Mouse (Mus musculus): ENCODE measurements around the gene Cd2bp2.
A peak's percentile ranks its signal among the peaks of the same experiment; 100 is the strongest.

The Cd2bp2 gene

GRCm38 (mm10) chr7:127195544-127196295 is at the start of gene Cd2bp2:
TSS of gene Cd2bp2 (minus strand) at chr7:127196050.
- peak; percentile 90 for DNase-seq (ENCODE audit: extremely low read depth, insufficient read length, low spot score)

DNA sequence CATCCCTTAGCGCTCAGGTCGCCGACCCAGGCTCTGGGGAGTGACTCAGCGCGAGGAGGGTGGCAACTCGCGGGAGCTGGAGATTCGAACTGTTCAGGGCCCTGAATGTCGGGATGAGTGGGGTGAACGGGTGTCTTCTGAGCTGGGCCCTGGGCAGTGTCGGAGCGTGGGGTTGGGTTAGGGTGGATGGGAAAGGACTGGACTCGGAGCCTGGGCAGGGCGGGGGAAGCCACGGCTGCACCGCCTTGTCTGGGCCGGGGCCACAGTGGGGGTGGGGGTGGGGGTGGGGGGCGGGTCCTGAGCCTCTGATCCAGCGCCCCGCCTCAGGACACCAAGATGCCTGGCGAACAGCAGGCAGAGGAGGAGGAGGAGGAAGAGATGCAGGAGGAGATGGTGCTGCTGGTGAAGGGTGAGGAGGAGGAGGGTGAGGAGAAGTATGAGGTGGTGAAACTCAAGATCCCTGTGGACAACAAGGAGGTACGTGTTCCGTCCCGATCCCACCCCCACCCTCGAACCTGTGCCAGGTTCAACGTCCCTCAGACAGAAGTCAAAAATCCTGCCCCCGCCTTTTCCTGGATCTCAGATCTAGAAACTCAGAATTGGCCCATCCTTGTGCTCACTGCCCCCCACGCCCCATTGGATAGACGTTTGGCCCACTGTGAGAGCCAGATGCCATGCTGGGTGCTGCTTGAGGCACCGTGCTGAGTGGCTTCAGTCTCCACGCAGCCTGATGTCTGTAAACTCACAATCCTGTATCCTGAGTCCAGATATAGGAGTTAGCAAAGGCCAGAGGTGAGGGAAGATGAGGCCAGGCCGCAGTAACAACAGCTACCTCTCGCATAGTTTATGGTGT is 49.0 kb upstream of the Cd2bp2 start:
- DNase-seq (ENCODE audit: extremely low read depth, insufficient read length, low spot score), result no peak

DNA sequence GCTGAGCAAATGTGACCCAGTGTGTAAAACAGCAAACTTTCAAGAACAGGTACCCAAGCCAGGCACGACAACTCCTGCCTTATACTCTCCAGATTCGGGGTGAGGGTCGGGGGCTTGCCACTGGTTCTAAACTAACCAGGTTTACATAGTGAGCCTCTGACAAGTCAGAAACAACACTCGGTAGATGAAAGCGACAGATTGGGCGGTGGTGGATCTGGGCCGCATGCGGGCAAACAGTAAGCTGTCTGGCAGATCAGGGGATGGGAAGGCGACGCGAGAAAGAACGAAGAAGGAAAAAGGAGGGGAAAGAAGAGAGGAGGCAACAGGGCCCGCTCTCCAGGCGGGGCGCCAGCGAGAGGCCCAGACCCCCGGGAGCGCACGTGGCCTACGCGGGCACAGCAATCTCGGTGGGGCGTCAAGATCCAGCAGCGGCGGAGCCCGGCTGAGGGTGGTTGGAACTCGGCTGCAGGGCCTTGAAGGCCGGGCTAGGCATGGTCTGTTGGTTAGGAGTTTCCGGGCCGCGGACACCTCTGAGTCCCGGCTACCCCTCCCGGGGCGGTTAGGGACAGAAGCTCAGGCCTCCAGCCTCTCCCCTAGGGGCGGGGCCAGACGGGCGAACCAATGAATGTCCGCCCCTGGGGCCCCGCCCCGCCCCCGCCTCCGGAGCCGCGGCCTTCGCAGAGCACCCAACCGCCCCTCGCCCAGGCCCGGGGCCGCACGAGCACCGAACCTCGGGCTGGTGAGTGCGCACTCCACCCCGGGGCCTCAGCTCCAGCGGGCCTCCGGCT is 48.2 kb upstream of the Cd2bp2 start, which contains the start of gene Zfp771:
Zfp771 (plus strand) TSS at position 405 of the 788 bp plus-strand sequence.
- peak; percentile 95 for DNase-seq (ENCODE audit: extremely low read depth, insufficient read length, low spot score)

GRCm38 (mm10) chr7:127243361-127243867 is 47.6 kb upstream of the Cd2bp2 start:
- DNase-seq (ENCODE audit: extremely low read depth, insufficient read length, low spot score), result peak; percentile 57

- no peak for DNase-seq (ENCODE audit: extremely low read depth, insufficient read length, low spot score)
Observed at GRCm38 (mm10) chr7:127234777-127235176, 38.9 kb upstream of the Cd2bp2 start.

- DNase-seq (ENCODE audit: extremely low read depth, insufficient read length, low spot score), result no peak
Observed at GRCm38 (mm10) chr7:127233765-127234164, 37.9 kb upstream of the Cd2bp2 start.

GRCm38 (mm10) chr7:127233368-127233749 is 37.5 kb upstream of the Cd2bp2 start:
- DNase-seq (ENCODE audit: extremely low read depth, insufficient read length, low spot score), result no peak

DNA sequence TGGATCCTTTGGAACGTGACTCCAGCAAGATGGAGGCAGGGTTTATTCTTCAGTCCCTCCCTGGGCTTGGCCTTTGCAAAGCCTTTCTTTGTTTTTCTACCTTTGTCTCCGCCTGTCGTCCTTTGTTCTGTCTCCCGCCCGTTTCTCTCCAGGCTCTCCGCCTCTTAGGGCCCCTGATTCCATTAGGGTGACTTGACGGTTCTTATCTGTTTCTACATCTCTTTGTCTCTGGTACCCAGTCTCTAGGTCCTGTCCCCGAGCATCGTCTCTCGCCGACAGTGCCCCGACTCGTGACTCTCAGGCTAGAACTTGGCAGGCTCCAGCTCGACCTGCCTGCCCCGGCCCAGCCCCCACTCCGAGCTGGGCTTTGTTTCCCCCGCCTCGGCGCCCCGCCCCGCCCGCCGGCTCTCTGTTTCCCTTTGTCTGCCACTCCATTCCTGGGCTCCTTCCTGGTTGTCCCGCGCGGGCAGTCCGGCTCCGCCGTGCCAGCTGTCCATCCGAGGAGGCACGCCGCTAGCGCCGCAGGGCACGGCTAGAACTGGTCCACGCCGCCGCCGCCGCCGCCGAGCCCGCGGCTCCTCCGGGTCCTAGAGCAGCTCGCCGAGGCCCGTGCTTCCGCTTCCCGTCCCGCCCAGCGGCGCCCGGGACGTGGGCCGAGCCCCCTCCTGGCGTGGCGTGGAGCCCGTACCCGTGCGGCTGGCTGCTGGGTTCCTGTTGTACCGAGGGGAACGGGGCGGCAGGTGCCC is 36.9 kb upstream of the Cd2bp2 start, which contains the start of the genes Zfp553 and Sept1:
Zfp553 (plus strand) TSS at position 440 of the 746 bp plus-strand sequence.
Sept1 (minus strand) TSS at position 509 of the 746 bp plus-strand sequence.
- DNase-seq (ENCODE audit: extremely low read depth, insufficient read length, low spot score), result peak; percentile 88

- DNase-seq (ENCODE audit: extremely low read depth, insufficient read length, low spot score), result peak; percentile 28
Observed at GRCm38 (mm10) chr7:127231826-127232621, 36.2 kb upstream of the Cd2bp2 start.

DNA sequence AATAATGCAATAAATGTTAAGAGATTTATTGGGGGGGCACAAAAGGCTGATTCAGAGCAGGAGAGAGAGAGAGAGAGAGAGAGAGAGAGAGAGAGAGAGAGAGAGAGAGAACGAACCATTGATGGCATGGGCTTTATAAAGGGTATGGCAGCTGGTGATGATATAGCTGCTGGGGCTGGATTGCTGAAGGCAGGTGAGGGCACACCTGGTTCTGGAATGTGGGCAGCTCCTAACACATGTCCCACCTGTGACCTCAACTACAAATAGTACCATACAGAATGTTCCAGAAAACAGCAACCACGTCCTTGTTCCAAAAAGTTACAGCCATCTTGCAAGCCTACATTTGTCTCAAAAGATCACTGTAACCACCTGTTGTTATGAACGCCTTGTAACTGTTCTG is 35.5 kb upstream of the Cd2bp2 start:
- no peak for DNase-seq (ENCODE audit: extremely low read depth, insufficient read length, low spot score)

DNA sequence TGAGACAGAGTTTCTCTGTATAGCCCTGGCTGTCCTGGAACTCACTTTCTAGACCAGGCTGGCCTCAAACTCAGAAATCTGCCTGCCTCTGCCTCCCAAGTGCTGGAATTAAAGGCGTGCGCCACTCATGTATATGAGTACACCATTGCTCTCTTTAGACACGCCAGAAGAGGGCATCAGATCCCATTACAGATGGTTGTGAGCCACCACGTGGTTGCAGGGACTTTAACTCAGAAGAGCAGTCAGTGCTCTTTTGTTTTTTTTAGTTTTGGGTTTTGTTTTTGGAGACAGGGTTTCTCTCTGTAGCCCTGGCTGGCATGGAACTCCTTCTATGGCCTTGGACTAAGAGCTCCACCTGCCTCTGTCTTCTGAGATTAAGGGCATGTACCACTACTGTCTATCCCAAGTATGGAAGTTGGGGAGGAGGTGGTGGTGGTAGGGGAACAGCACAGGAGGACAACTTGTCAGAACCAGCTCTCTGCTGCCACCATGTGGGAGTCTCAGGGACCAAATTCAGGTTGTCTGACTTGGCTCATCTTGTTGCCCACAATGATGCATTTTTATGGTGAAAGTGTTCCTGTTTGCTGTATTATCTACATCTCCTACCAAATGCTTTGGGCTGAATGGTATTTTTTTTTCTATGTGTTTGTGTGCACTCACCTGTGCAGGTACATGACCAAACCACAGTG is 32.9 kb upstream of the Cd2bp2 start:
- DNase-seq (ENCODE audit: extremely low read depth, insufficient read length, low spot score), result peak; percentile 49

DNA sequence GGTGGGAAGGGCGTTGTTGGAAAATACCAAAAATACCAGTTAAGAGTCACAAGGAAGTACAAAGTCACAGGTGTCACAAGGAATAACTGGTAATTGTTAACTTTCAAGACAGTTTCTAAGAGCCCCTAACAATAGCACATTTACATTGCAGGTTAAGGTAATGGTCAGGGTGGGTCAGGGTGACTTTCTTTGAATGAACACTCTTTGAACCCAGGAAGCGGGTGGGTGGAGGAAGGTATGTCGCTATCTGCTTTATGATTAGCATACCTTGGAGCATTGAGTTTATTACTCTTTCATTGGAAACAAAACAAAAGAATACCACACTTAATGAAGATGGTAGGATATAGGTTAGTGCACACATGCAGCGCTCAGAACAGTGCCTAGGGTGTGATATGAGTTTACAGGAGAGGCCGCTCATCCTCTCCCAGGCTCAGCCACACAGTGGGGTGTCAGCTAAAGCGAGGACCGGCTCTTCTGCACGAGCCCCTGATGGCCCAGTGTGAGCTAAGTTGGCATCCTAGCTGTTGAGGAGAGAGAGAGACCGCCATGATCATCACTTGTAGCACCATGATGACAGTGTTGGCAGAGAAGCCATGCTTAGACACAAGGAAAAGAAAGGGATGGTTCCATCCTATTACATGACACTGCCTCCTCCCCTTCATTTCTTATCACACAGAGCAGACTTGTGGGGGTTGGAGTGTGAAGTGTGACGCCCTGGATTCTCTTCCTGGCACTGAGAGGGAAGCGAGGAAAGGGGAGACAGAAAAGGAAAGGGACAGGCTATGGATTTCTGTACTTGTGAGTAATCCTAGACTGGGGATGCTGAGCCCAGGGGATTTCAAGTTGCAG is 29.5 kb upstream of the Cd2bp2 start:
- no peak for DNase-seq (ENCODE audit: extremely low read depth, insufficient read length, low spot score)

- DNase-seq (ENCODE audit: extremely low read depth, insufficient read length, low spot score), result no peak
Observed at GRCm38 (mm10) chr7:127224616-127225015, 28.8 kb upstream of the Cd2bp2 start.

GRCm38 (mm10) chr7:127223515-127224478 is 27.9 kb upstream of the Cd2bp2 start:
- DNase-seq (ENCODE audit: extremely low read depth, insufficient read length, low spot score), result no peak

GRCm38 (mm10) chr7:127223106-127223505 is 27.3 kb upstream of the Cd2bp2 start:
- DNase-seq (ENCODE audit: extremely low read depth, insufficient read length, low spot score), result no peak

- DNase-seq (ENCODE audit: extremely low read depth, insufficient read length, low spot score), result no peak
Observed at GRCm38 (mm10) chr7:127220440-127220839, 24.6 kb upstream of the Cd2bp2 start.
